Mouse (Mus musculus) liver, adult (tissue): Measurements from ENCODE around the gene Rnf225.

Source experiments
- GATA4 ChIP-seq: IDR thresholded peaks from 2 replicates; pipeline ENCODE4 v1.6.1; 2014; ENCODE audit warnings: mild to moderate bottlenecking, low read length; ENCODE audit not compliant: insufficient replicate concordance

Rnf225 gene

GRCm38 (mm10) chr7:12921705-12922465 lies 5.3 kb upstream of the Rnf225 start, which contains the start of gene Rps5:
Rps5 (plus strand) TSS chr7:12922290.
- TF ChIP-seq GATA4, result peak; percentile 50; the same call in 1 of the 2 replicates

- no peak for TF ChIP-seq GATA4
Measured at GRCm38 (mm10) chr7:12922729-12923128, 4.5 kb upstream of the Rnf225 start.

GRCm38 (mm10) chr7:12926316-12926715 lies 900 bp upstream of the Rnf225 start:
- no peak for TF ChIP-seq GATA4

GRCm38 (mm10) chr7:12927693-12928589 lies 725 bp downstream of the Rnf225 start:
- TF ChIP-seq GATA4, result no peak

- TF ChIP-seq GATA4, result no peak
Measured at GRCm38 (mm10) chr7:12933615-12934140, 6.5 kb downstream of the Rnf225 start.

- no peak for TF ChIP-seq GATA4
Measured at GRCm38 (mm10) chr7:12934808-12935207, 7.6 kb downstream of the Rnf225 start.

GRCm38 (mm10) chr7:12940599-12940998 lies 13.4 kb downstream of the Rnf225 start:
- TF ChIP-seq GATA4, result no peak

- no peak for TF ChIP-seq GATA4
Measured at GRCm38 (mm10) chr7:12943488-12943887, 16.3 kb downstream of the Rnf225 start.

GRCm38 (mm10) chr7:12949032-12949871 lies 22.0 kb downstream of the Rnf225 start:
- no peak for TF ChIP-seq GATA4

GRCm38 (mm10) chr7:12949872-12950229 lies 22.6 kb downstream of the Rnf225 start:
- TF ChIP-seq GATA4, result no peak

GRCm38 (mm10) chr7:12954896-12955295 lies 27.7 kb downstream of the Rnf225 start:
- no peak for TF ChIP-seq GATA4

GRCm38 (mm10) chr7:12957511-12957910 lies 30.3 kb downstream of the Rnf225 start:
- no peak for TF ChIP-seq GATA4

GRCm38 (mm10) chr7:12958948-12959347 lies 31.7 kb downstream of the Rnf225 start:
- TF ChIP-seq GATA4, result no peak

- no peak for TF ChIP-seq GATA4
Measured at GRCm38 (mm10) chr7:12959718-12960117, 32.5 kb downstream of the Rnf225 start.
